Mouse (Mus musculus): ENCODE data around the gene Tmc8.

DNA sequence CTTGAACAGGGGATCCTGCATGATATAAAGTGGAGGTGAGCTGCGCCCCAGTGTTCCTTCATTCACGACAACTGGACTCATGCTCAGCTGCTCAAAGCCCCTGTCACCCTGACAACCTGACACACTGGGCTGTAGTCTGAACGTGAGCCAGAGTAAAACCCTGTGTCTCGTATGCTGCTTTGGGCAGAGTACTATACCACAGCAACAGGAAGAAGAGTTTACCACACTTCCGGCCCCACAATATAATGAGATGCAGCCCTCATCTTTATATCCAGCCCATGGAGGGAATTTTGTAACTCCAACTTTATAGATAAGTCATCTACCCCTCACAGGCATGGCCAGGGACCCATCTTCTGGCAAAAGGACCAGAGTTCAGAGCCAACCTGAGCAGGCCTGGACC lies 4.8 kb upstream of the Tmc8 start:
- TF ChIP-seq TAL1 (IDR thresholded peaks at IDR 0.05; ENCODE audit: low read length) = no peak
- no peak for TF ChIP-seq GATA1 (IDR thresholded peaks at IDR 0.05; ENCODE audit: low read length)

Measured in erythroblast, embryonic 14.5 days (primary cell).